25 mouse cellular contexts compared by ENCODE assay signal in genomic region chr5:140841942-140842341, GRCm38 (mm10). TPM values are rescaled to one million over a fixed set of nuclear protein-coding genes. Genes with fewer than 3 reads are reported as not detected.
DNase-seq lines count a peak whose midpoint lies in the region; ATAC-seq and TF ChIP-seq lines count a peak whose summit lies in the region.
"Had no signal": no experiment of that assay in that cellular context is flagged by ENCODE, and none has a peak within 500 bp of the region (broad histone marks: within the 10 kb centered on the region; RNA-seq: fewer than 3 reads in every experiment).

No protein-coding gene starts in this region.

- H3K27ac ChIP-seq in bone marrow macrophage, adult 2 months (ENCODE audit: insufficient read depth, low read depth, low read length): peak overlapping the region; percentile 62
- H3K27ac ChIP-seq: embryonic facial prominence, embryonic 10.5 days; embryonic facial prominence, embryonic 12.5 days; forebrain, embryonic 13.5 days; forebrain, embryonic 15.5 days had no signal

- intact Hi-C loops in heart, postnatal 25 days (cut with DNase I): loop anchor here (10.0 kb wide), 2 partner anchors 1373 to 1603 kb away; no protein-coding TSS in a partner anchor

- peaks cover 14% of the 10 kb centered on the region for H3K4me1 ChIP-seq in bone marrow macrophage, adult 2 months (ENCODE audit: control insufficient read depth, insufficient read depth, low read length)
- H3K4me1 ChIP-seq: embryonic facial prominence, embryonic 10.5 days; embryonic facial prominence, embryonic 12.5 days; forebrain, embryonic 13.5 days; forebrain, embryonic 15.5 days had no signal

- TF ChIP-seq CTCF in bone marrow macrophage, adult 2 months (IDR thresholded peaks at IDR 0.05; ENCODE audit: low read depth, low read length): no peak

- H3K4me3 ChIP-seq in bone marrow macrophage, adult 2 months (ENCODE audit: insufficient read depth, low read length): no peak overlapping the region
- H3K4me3 ChIP-seq: embryonic facial prominence, embryonic 10.5 days; embryonic facial prominence, embryonic 12.5 days; forebrain, embryonic 13.5 days; forebrain, embryonic 15.5 days had no signal

- peak; percentile 97 for DNase-seq in heart, adult 11 months
- DNase-seq in heart, postnatal 25 days (ENCODE audit: low spot score): no peak
- no peak for DNase-seq in spleen, postnatal 4 days (ENCODE audit: low spot score in 2 of 2)
- DNase-seq in lung, postnatal 10 days: no peak
- DNase-seq in urinary bladder, postnatal 4 days (ENCODE audit: low spot score in 2 of 2): no peak
- DNase-seq: adrenal gland, adult 8-10 months; adrenal gland, postnatal 14 days; adrenal gland, postnatal 36 days; B cell, adult 2 months; cerebellum, adult 11 months; cerebellum, adult 18-20 months; cerebellum, adult 8-10 months; cerebellum, adult 9-11 months; cerebellum, postnatal 14 days; cerebellum, postnatal 36 days had no signal

- TF ChIP-seq POLR2A in bone marrow macrophage, adult 2 months (IDR thresholded peaks at IDR 0.05; ENCODE audit: borderline replicate concordance, low read depth, low read length): no peak

- ATAC-seq in granulocyte monocyte progenitor cell, adult 5-6 weeks (replicated peaks; ENCODE audit: poor library complexity, severe bottlenecking): peak; percentile 84
- peak; percentile 74 for ATAC-seq in megakaryocyte, adult 5-6 weeks (ENCODE audit: poor library complexity, severe bottlenecking)
- ATAC-seq: activated CD4-positive, CD25-positive, alpha-beta regulatory T cell, adult 4 months; CD4-positive, CD25-positive, alpha-beta regulatory T cell, adult 4 months; forebrain, embryonic 13.5 days; forebrain, embryonic 15.5 days; Patski had no signal

RNA-seq across cellular contexts. Expression of gene Gna12, which starts 11.7 kb away (rescaled TPM):
- total RNA-seq in heart, postnatal 25 days (2021): 10 to 100 TPM; 89.2 to 97.2 TPM
- 147 and 173 TPM in 2 replicates for polyA plus RNA-seq in bone marrow macrophage, adult 2 months (2012; ENCODE audit: insufficient read depth, insufficient read length, missing spikeins)
- 42.3 and 44.7 TPM in 2 replicates for total RNA-seq in granulocyte monocyte progenitor cell, adult 5-6 weeks (2014; fragmentation: Nextera tagmentation)
- 34.9 and 35.3 TPM in 2 replicates for total RNA-seq in granulocyte monocyte progenitor cell, adult 5-6 weeks (2017)
- total RNA-seq in megakaryocyte, adult 5-6 weeks (2015): 21.0 and 24.6 TPM in 2 replicates
- total RNA-seq in megakaryocyte, adult 5-6 weeks (2017): 15.9 and 20.3 TPM in 2 replicates
